ENCODE assay signal across 8 mouse cellular contexts in the genomic region with DNA sequence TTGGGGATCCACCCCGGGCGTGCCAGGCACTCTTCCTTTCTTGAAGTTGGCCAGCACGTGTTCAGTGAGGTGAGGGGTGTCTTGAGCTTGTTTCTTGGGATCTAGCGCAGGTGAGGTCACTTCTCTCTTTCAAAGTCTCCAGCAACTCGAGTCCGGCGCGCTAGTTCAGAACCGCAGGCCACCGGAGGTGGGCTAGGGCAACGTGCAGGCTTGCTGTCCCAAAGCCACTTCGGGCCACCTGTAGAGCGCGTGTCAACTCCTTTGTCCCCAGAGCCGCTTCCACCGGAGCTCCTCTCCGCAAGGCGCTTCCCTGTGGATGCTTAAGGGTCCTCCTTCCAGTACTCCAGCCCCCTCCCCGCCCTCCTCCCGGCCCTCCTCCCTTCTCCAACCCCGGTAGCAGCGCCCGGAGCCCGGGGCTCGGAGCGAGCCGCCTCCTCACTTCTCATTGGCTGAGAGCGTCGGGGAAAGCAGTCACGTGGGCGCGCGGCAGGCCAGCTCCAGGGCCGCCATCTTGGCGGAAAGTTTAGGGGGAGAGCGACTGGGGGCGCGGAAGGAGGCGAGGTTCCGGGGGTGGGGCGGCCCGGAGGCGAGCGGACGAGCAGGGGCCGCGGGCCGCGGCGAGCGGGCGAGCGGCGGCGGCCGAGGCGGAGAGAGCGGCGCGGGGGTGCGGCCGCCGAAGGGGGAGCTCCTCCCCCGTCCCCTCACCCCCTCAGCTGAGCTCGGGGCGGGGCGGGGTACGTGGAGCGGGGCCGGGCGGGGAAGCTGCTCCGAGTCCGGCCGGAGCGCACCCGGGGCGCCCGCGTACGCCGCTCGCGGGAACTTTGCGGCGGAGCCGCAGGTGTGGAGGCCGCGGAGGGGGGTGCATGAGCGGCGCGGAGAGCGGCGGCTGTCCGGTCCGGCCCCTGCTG. TPM values are rescaled to one million over a fixed set of nuclear protein-coding genes. Genes with fewer than 3 reads are reported as not detected.
DNase-seq lines count a peak whose midpoint lies in the region; ATAC-seq lines count a peak whose summit lies in the region.

A gene (plus strand): TSS at position 65 of the 908 bp plus-strand sequence.

- H3K9me3 ChIP-seq in hindbrain, embryonic 16.5 days (ENCODE audit: control insufficient read depth, low read length), result no peaks in the 10 kb centered on the region

- peak; percentile 97 for ATAC-seq in hindbrain, embryonic 16.5 days

- H3K79me2 ChIP-seq in macrophage (ENCODE audit: inconsistent target), result peaks cover 14% of the 10 kb centered on the region; the same call in 1 of the 2 replicates

- peak within 1 kb of the TSS; percentile 96 for H3K4me3 ChIP-seq in hindbrain, embryonic 16.5 days (ENCODE audit: low read length)
- H3K4me3 ChIP-seq in macrophage (ENCODE audit: inconsistent target), result peak within 1 kb of the TSS; percentile 63

- H3K9ac ChIP-seq in hindbrain, embryonic 16.5 days (ENCODE audit: low read depth, low read length), result peak within 1 kb of the TSS; percentile 87

- DNase-seq in T-cell, adult 2 months (ENCODE audit: low spot score), result peak; percentile 80
- peak; percentile 74 to 75 for DNase-seq in cerebellum, postnatal 36 days
- peak; percentile 87 for DNase-seq in gastrocnemius, adult 18-20 months (ENCODE audit: low spot score)
- DNase-seq in left cerebral cortex, adult 18-20 months (ENCODE audit: low spot score in 2 of 2), result peak; percentile 72 to 83
- DNase-seq in right cerebral cortex, adult 18-20 months, result peak; percentile 82
- peak; percentile 51 for DNase-seq in urinary bladder, postnatal 10 days (ENCODE audit: low spot score)

- no peaks in the 10 kb centered on the region for H3K36me3 ChIP-seq in hindbrain, embryonic 16.5 days (ENCODE audit: control insufficient read depth, insufficient read depth, low read length)
- H3K36me3 ChIP-seq in macrophage (ENCODE audit: inconsistent target), result no peaks in the 10 kb centered on the region

- H3K27me3 ChIP-seq in hindbrain, embryonic 16.5 days (replicated peaks; ENCODE audit: control insufficient read depth, insufficient read depth, low read length), result peaks cover 2% of the 10 kb centered on the region; the same call in 1 of the 2 replicates

- H3K27ac ChIP-seq in hindbrain, embryonic 16.5 days (ENCODE audit: low read depth, low read length), result peak within 1 kb of the TSS; percentile 77
- H3K27ac ChIP-seq in macrophage, result peak within 1 kb of the TSS; percentile 12; the same call in 1 of the 2 replicates

- H3K4me1 ChIP-seq in hindbrain, embryonic 16.5 days (ENCODE audit: control insufficient read depth, insufficient read depth, low read depth, low read length), result peaks cover 11% of the 10 kb centered on the region

- under 1% methylated on average over 60 of the region's 95 CpGs for WGBS in hindbrain, embryonic 16.5 days
- WGBS in macrophage (ENCODE audit: missing documents), result 2% methylated on average over 43 of the region's 95 CpGs

- peak within 1 kb of the TSS; percentile 83 for H3K4me2 ChIP-seq in hindbrain, embryonic 16.5 days (ENCODE audit: low read length)

RNA-seq across cellular contexts. Expression of the gene that starts here (rescaled TPM):
- 10 to 100 TPM; 59.5 to 60.6 TPM for total RNA-seq in gastrocnemius, adult 18-20 months (2021)
- polyA plus RNA-seq in hindbrain, embryonic 16.5 days (2015; fragmentation: Nextera tagmentation; extraction: Ambion mirVana), result 12.7 and 13.4 TPM in 2 replicates
- 100 to 1,000 TPM; 179 to 196 TPM for total RNA-seq in left cerebral cortex, adult 18-20 months (2021)
- 100 to 1,000 TPM in 20 of 26 experiments, 10 to 100 TPM in 6; 81.9 to 147 (median 109) TPM for total RNA-seq in macrophage (2018; cell fraction: chromatin; rRNA removed)
- total RNA-seq in macrophage (2018; cell fraction: cytosol; rRNA removed), result 10 to 100 TPM; 20.3 to 28.0 (median 25.2) TPM
- 100 to 1,000 TPM in 1 of 26 experiments, 10 to 100 TPM in 25; 35.8 to 110 (median 66.4) TPM for total RNA-seq in macrophage (2018; cell fraction: nucleus; rRNA removed)
- polyA plus RNA-seq in macrophage (2018), result 18.7 to 28.3 TPM (median 20.5 TPM) in 3 replicates

Comparison
In these comparisons a context has a peak if more than half of its experiments do, and no peak if none do; other contexts are left out.
1. Peak in every context shown above with its lines: DNase-seq, ATAC-seq, H3K4me3 ChIP-seq and H3K27ac ChIP-seq.